Mouse (Mus musculus) embryonic facial prominence, embryonic 11.5 days (tissue): ENCODE measurements at regions not wholly inside any gene's neighbourhood (a gene's known extent, or its start where the extent isn't known, plus 50 kb on each side); places are given as distances from the start of the nearest gene placed in this dataset.
A peak's percentile ranks its signal among the peaks of the same experiment; 100 is the strongest.

Experiments used
- ATAC-seq: fragments of 200-750 bp; cut with Nextera tagmentation; replicated peaks from 2 replicates; pipeline ENCODE4 v1.8.0; 2017; ENCODE audit warnings: low read depth; ENCODE audit not compliant: insufficient number of reproducible peaks, low FRiP score, low TSS enrichment
- DNase-seq: peaks from one replicate; pipeline ENCODE4 v3.0.0-alpha.2; 2015; ENCODE audit warnings: low spot score
- H3K27ac ChIP-seq: fragments of 300-500 bp; sonication (generic); replicated peaks from 2 replicates; pipeline ENCODE4 v1.5.1; 2014; ENCODE audit warnings: mild to moderate bottlenecking, low read depth, low read length, control low read depth
- H3K27me3 ChIP-seq: fragments of 300-500 bp; sonication (generic); 2 replicates; pipeline ENCODE4 v1.6.1; 2014; ENCODE audit warnings: mild to moderate bottlenecking, low read length, moderate library complexity, mixed read lengths; ENCODE audit not compliant: control insufficient read depth, insufficient read depth
- H3K36me3 ChIP-seq: fragments of 300-500 bp; sonication (generic); replicated peaks from 2 replicates; pipeline ENCODE4 v1.6.1; 2014; ENCODE audit warnings: low read depth, mild to moderate bottlenecking, low read length, moderate library complexity, mixed read lengths; ENCODE audit not compliant: control insufficient read depth, insufficient read depth
- H3K4me1 ChIP-seq: fragments of 300-500 bp; sonication (generic); 2 replicates; pipeline ENCODE4 v1.6.1; 2014; ENCODE audit warnings: low read length, mixed read lengths; ENCODE audit not compliant: control insufficient read depth, insufficient read depth
- H3K4me2 ChIP-seq: fragments of 300-500 bp; sonication (generic); 2 replicates; pipeline ENCODE4 v1.6.1; 2014; ENCODE audit warnings: low read depth, mild to moderate bottlenecking, control low read depth, low read length, moderate library complexity
- H3K4me3 ChIP-seq: fragments of 300-500 bp; sonication (generic); 2 replicates; pipeline ENCODE4 v1.5.1; 2014; ENCODE audit warnings: low read depth, low read length, control low read depth
- H3K9ac ChIP-seq: fragments of 300-500 bp; sonication (generic); replicated peaks from 2 replicates; pipeline ENCODE4 v1.6.1; 2014; ENCODE audit warnings: mild to moderate bottlenecking, control low read depth, low read length
- H3K9me3 ChIP-seq: fragments of 300-500 bp; sonication (generic); replicated peaks from 2 replicates; pipeline ENCODE4 v1.6.1; 2016; ENCODE audit warnings: mild to moderate bottlenecking, low read length, inconsistent platforms, mixed read lengths; ENCODE audit not compliant: control insufficient read depth
- WGBS: fragments of 180-500 bp; shearing (Covaris S2); extraction: QIAGEN DNeasy Blood & Tissue Kit; methylation state at CpG from one replicate; pipeline ENCODE4 v1.1.7; 2014; 5-methylcytosine and 5-hydroxymethylcytosine counted together

DNA sequence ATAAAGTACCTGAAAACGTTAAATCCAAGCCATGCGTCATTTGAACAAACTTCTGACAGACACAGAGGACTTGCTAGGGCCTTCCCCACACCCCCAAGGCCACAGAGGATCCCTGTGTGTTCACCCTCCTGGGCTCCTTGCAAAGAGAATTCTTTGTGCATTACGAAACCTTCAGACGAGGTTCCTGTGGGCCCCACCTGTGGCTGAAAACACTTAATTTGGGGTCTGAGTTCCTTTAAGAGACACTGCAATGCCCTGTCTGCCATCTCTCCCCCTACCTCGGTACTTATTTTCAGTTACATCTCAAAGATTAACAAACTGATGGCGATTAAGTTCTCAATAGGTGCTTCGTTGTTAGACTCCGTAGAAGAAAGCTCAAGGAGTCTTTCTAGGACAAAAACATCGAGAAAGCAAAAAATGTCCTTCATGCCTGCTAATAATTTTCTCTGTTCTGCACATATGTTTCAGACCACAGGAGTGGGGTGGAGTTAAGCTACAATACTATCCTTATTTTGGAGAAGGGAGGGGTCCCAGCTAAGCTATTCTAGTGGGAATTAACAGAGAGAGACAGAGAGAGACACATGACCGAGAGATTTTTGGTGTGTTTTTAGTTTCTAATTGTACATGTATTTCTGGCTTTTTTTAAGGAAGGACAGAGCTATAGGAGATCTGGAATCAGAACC lies 179.6 kb upstream of the Lrig3 start:
- peak overlapping the region; percentile 92 for H3K27ac ChIP-seq
- peaks cover 9% of the 10 kb centered on the region for H3K4me1 ChIP-seq
- DNase-seq (peak; percentile 70), ATAC-seq (peak; percentile 58)
- no peak overlapping the region for H3K4me3 ChIP-seq
- peak overlapping the region; percentile 28 for H3K9ac ChIP-seq
- peak overlapping the region; percentile 25 for H3K4me2 ChIP-seq
- no peaks in the 10 kb centered on the region for H3K36me3 ChIP-seq
- H3K9me3 ChIP-seq, result no peaks in the 10 kb centered on the region
- H3K27me3 ChIP-seq, result no peaks in the 10 kb centered on the region
- 3% methylated on average over 10 of the region's 10 CpGs for WGBS

DNA sequence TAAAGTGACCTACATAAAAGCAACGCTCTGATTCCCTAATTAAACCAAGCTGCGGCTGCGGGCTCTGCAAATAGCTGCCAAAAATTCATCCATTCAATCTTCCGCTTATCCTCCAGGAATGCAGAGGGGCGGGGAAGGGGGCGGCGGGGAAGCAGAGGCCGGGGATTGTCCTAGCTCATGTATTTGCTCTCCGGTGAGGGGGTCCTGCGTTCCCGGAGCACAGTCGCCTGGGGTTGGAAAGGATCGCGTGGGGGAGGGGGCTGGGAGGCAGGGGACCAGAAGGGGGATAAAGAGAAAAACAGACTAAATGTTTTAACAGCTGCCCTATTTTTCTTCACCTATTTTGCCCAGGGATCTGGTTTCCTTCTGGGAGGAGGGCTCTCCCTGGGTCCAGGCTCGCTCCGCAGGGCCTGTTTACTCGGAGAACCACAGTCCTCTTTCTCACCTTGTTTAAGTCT lies 179.1 kb upstream of the Lrig3 start:
- DNase-seq (peak; percentile 93), ATAC-seq (peak; percentile 92)
- peaks cover 9% of the 10 kb centered on the region for H3K4me1 ChIP-seq
- peak overlapping the region; percentile 23 for H3K4me2 ChIP-seq
- peak overlapping the region; percentile 18; the same call in 1 of the 2 replicates for H3K9ac ChIP-seq
- H3K4me3 ChIP-seq, result 0 out of 2 replicates have a peak overlapping the region, but pooled peaks have one; percentile 5
- no peaks in the 10 kb centered on the region for H3K36me3 ChIP-seq
- no peaks in the 10 kb centered on the region for H3K9me3 ChIP-seq
- under 1% methylated on average over 17 of the region's 17 CpGs for WGBS
- H3K27me3 ChIP-seq, result no peaks in the 10 kb centered on the region
- peak overlapping the region; percentile 92 for H3K27ac ChIP-seq

DNA sequence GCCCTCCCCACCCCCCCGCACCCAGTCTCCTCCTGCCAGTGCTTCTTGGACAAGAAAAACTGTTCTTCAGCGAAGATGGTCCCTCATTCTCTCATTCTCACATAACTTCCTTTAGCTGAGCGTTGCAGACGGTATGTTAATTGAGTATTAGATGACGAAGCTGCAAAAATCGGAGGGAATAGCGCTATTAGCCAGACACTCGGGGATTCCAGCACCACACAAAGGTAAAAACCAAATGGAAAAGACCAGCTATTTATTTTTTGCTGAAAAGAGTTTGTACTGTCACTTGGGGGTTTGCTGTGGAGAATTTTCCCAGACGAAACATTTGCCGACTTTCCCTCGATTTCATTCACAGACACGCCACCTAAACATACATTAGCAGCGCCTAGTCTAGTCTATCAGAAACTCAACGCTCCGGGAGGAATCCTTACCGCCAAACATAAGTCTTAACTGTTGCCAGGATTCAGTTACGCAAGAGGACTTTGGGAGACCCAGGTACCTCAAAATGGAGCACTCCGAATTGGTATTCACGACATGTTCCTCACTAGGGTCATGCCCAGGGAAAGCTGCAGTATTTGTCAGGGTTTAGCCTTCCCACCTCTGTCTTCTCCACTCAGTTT lies 178.4 kb upstream of the Lrig3 start:
- peaks cover 9% of the 10 kb centered on the region for H3K4me1 ChIP-seq
- 25% methylated on average over 19 of the region's 19 CpGs for WGBS
- H3K9ac ChIP-seq, result no peak overlapping the region
- peak overlapping the region; percentile 92 for H3K27ac ChIP-seq
- no peak overlapping the region for H3K4me3 ChIP-seq
- DNase-seq (peak; percentile 42), ATAC-seq (no peak)
- H3K4me2 ChIP-seq, result peak overlapping the region; percentile 23
- H3K27me3 ChIP-seq, result no peaks in the 10 kb centered on the region
- no peaks in the 10 kb centered on the region for H3K9me3 ChIP-seq
- H3K36me3 ChIP-seq, result no peaks in the 10 kb centered on the region

DNA sequence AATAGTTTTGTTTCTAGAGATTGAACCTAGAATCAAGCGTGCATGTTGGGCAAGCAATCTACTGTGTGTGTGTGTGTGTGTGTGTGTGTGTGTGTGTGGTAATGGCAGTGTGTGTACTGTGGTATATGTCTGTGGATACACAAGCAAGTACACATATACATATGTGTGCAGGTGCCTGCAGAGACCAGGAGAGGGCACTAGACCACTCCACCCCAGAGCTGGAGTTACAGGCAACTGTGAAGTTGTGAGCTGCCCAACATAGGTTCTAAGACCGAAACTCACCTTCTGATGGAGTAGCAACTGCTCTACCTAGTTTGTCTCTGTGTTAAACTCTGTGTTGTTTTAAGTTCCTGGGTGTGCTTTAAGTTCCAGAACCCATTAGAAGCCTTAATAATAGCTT lies 177.7 kb upstream of the Lrig3 start:
- Histone ChIP-seq H3K27ac (no peak overlapping the region), H3K27me3 (no peaks in the 10 kb centered on the region), H3K36me3 (no peaks in the 10 kb centered on the region), H3K4me3 (no peak overlapping the region), H3K9me3 (no peaks in the 10 kb centered on the region), H3K4me2 (no peak overlapping the region), H3K9ac (no peak overlapping the region), H3K4me1 (peaks cover 9% of the 10 kb centered on the region)
- DNase-seq (no peak), ATAC-seq (no peak)
- 93% methylated on average over 2 of the region's 2 CpGs for WGBS

DNA sequence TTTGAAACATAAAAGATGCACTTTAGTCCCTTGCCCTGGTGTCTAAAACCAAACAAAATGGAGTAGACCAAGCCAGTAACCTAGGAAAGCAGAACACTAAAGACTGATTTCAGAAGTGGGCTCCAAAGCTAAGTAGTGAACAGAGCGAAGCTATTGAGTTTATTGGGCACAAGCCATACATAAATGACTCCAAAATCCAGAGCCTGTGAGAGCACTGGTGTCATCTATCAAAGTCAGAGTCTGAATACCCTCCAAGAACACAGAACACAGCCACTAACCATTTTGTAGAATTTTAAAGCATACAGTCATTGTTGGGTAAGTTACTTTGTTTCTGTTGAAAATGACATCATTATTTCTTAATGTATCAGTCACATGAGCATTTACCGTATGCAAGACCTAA lies 175.0 kb upstream of the Lrig3 start:
- WGBS, result 80% methylated on average over 2 of the region's 2 CpGs
- H3K4me2 ChIP-seq, result no peak overlapping the region
- H3K9me3 ChIP-seq, result no peaks in the 10 kb centered on the region
- no peak overlapping the region for H3K9ac ChIP-seq
- no peak for DNase-seq
- no peaks in the 10 kb centered on the region for H3K36me3 ChIP-seq
- H3K27ac ChIP-seq, result no peak overlapping the region
- no peak overlapping the region for H3K4me3 ChIP-seq
- no peaks in the 10 kb centered on the region for H3K27me3 ChIP-seq
- peaks cover 4% of the 10 kb centered on the region for H3K4me1 ChIP-seq
- no peak for ATAC-seq

DNA sequence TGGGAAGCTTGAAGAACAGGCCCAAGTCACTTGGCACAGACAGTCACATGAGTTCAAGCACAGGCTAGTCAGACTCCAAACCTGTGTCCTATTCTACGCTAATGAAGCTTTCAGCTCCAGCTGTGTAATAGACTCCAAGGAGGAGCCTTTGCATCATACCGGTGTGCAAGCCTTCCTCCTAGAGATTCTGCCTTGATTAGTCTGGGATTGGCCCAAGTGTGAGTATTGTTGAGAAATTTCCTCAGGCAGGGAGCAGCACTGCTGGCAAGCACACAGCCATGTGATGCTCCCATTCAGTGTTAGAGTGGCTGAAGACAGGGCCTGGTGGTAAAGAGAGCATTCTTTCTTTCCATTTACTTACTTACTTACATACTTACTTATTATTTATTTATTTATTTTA lies 171.5 kb upstream of the Lrig3 start:
- WGBS, result 95% methylated on average over 2 of the region's 2 CpGs
- Histone ChIP-seq H3K27me3 (no peaks in the 10 kb centered on the region), H3K9me3 (no peaks in the 10 kb centered on the region), H3K27ac (no peak overlapping the region), H3K4me3 (no peak overlapping the region), H3K4me1 (no peaks in the 10 kb centered on the region), H3K9ac (no peak overlapping the region), H3K36me3 (no peaks in the 10 kb centered on the region), H3K4me2 (no peak overlapping the region)
- ATAC-seq (no peak), DNase-seq (no peak)

DNA sequence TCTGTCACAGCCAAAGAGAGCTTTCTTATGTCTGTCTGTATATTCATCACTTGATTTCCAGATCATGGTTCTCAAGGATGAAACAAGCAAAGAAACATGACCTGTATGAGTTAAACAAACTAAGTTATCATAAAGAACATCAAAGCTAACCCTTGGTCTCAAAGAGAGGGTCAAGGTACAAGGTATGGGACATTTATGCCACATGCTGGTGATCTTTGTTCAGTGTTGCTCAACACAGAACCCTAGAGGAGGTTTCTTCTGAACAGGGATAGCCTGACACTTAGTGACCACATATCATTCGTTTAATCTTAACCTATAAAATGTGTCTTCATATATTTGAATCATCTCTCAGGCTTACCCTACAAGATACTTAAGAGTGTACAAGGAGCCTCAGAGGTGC lies 170.6 kb upstream of the Lrig3 start:
- no peaks in the 10 kb centered on the region for H3K36me3 ChIP-seq
- no peak overlapping the region for H3K4me2 ChIP-seq
- WGBS, result 91% methylated on average over 1 of the region's 1 CpGs
- H3K27ac ChIP-seq, result no peak overlapping the region
- H3K9ac ChIP-seq, result no peak overlapping the region
- H3K4me1 ChIP-seq, result no peaks in the 10 kb centered on the region
- H3K4me3 ChIP-seq, result no peak overlapping the region
- DNase-seq (no peak), ATAC-seq (no peak)
- H3K9me3 ChIP-seq, result no peaks in the 10 kb centered on the region
- H3K27me3 ChIP-seq, result no peaks in the 10 kb centered on the region

DNA sequence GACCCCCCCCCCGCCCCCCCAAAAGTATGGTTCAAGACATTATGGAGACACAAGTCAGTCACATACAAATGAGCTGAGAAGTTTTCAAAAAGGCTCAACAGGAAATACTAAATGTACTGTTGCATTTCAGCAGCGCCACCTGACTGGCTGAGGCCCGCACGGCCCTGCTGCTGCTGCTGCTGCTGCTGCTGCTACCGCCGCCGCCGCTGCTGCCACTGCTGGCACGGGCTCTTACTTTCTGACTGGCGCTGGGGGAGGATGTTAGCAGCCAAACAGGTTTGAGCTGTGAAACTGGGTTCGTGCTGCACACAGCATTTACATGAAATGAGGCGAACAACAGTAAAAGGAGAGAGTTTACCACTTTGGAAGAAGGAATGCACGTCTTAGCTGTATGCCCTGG lies 167.3 kb upstream of the Lrig3 start:
- WGBS, result 16% methylated on average over 13 of the region's 13 CpGs
- no peaks in the 10 kb centered on the region for H3K36me3 ChIP-seq
- H3K4me3 ChIP-seq, result no peak overlapping the region
- no peaks in the 10 kb centered on the region for H3K27me3 ChIP-seq
- ATAC-seq, result no peak
- no peak overlapping the region; the same call in 1 of the 2 replicates for H3K4me2 ChIP-seq
- H3K27ac ChIP-seq, result no peak overlapping the region
- H3K4me1 ChIP-seq, result no peaks in the 10 kb centered on the region
- H3K9ac ChIP-seq, result 0 out of 2 replicates have a peak overlapping the region, but pooled peaks have one; percentile 18
- DNase-seq, result peak; percentile 58
- no peaks in the 10 kb centered on the region for H3K9me3 ChIP-seq
